Comparison of ENCODE assay signal across 8 mouse cellular contexts in genomic region chrX:159626907-159627587, GRCm38 (mm10). TPM values are rescaled to one million over a fixed set of nuclear protein-coding genes. Genes with fewer than 3 reads are reported as not detected.
DNase-seq lines count a peak whose midpoint lies in the region; ATAC-seq and TF ChIP-seq lines count a peak whose summit lies in the region.

Sh3kbp1 (plus strand) TSS chrX:159627272.

- H3K9me3 ChIP-seq in ES-Bruce4 (replicated peaks; ENCODE audit: control insufficient read depth, insufficient read depth, low read length, poor library complexity, severe bottlenecking) = no peaks in the 10 kb centered on the region
- H3K9me3 ChIP-seq in forebrain, embryonic 14.5 days (replicated peaks; ENCODE audit: control insufficient read depth, low read length) = no peaks in the 10 kb centered on the region
- no peaks in the 10 kb centered on the region for H3K9me3 ChIP-seq in heart, postnatal 0 days (replicated peaks; ENCODE audit: control insufficient read depth, low read length)
- no peaks in the 10 kb centered on the region for H3K9me3 ChIP-seq in liver, embryonic 16.5 days (replicated peaks; ENCODE audit: control insufficient read depth, low read length)
- no peaks in the 10 kb centered on the region for H3K9me3 ChIP-seq in neural tube, embryonic 12.5 days

- peaks cover 2% of the 10 kb centered on the region for H3K4me1 ChIP-seq in ES-Bruce4 (ENCODE audit: control insufficient read depth, insufficient read depth, low read length)
- no peaks in the 10 kb centered on the region for H3K4me1 ChIP-seq in forebrain, embryonic 14.5 days (ENCODE audit: control insufficient read depth, insufficient read depth, low read length)
- H3K4me1 ChIP-seq in heart, postnatal 0 days (ENCODE audit: control insufficient read depth, insufficient read depth) = 0 out of 2 replicates have a peak, but pooled peaks cover 3% of the 10 kb centered on the region
- H3K4me1 ChIP-seq in liver, embryonic 16.5 days (ENCODE audit: control insufficient read depth, low read depth, low read length) = peaks cover 8% of the 10 kb centered on the region
- no peaks in the 10 kb centered on the region for H3K4me1 ChIP-seq in neural tube, embryonic 12.5 days

- H3K9ac ChIP-seq in ES-Bruce4 (ENCODE audit: low read depth, poor library complexity, severe bottlenecking) = peak within 1 kb of the TSS; percentile 42
- peak within 1 kb of the TSS; percentile 72 for H3K9ac ChIP-seq in forebrain, embryonic 14.5 days (ENCODE audit: low read length)
- H3K9ac ChIP-seq in heart, postnatal 0 days (replicated peaks; ENCODE audit: low read depth, low read length) = peak within 1 kb of the TSS; percentile 66
- H3K9ac ChIP-seq in liver, embryonic 16.5 days (ENCODE audit: low read depth, low read length) = peak within 1 kb of the TSS; percentile 70
- peak within 1 kb of the TSS; percentile 62 for H3K9ac ChIP-seq in neural tube, embryonic 12.5 days

- H3K36me3 ChIP-seq in ES-Bruce4 (ENCODE audit: control insufficient read depth, insufficient read depth, low read length, poor library complexity, severe bottlenecking) = no peaks in the 10 kb centered on the region
- no peaks in the 10 kb centered on the region for H3K36me3 ChIP-seq in forebrain, embryonic 14.5 days (ENCODE audit: control insufficient read depth, insufficient read depth, low read length)
- no peaks in the 10 kb centered on the region for H3K36me3 ChIP-seq in heart, postnatal 0 days (replicated peaks; ENCODE audit: control insufficient read depth, insufficient read depth, low read length)
- H3K36me3 ChIP-seq in liver, embryonic 16.5 days (ENCODE audit: control insufficient read depth, insufficient read depth) = no peaks in the 10 kb centered on the region
- H3K36me3 ChIP-seq in neural tube, embryonic 12.5 days = no peaks in the 10 kb centered on the region

- no peak for TF ChIP-seq EP300 in ES-Bruce4 (IDR thresholded peaks at IDR 0.05; ENCODE audit: insufficient read depth, low read depth, low read length)
- no peak for TF ChIP-seq EP300 in heart, postnatal 0 days (IDR thresholded peaks at IDR 0.05; ENCODE audit: low read depth)

- peak within 1 kb of the TSS; percentile 56 for H3K4me2 ChIP-seq in forebrain, embryonic 14.5 days (ENCODE audit: low read length)
- H3K4me2 ChIP-seq in heart, postnatal 0 days (ENCODE audit: low read depth, low read length) = peak within 1 kb of the TSS; percentile 85
- H3K4me2 ChIP-seq in liver, embryonic 16.5 days (ENCODE audit: low read depth, low read length) = peak within 1 kb of the TSS; percentile 87
- peak within 1 kb of the TSS; percentile 66 for H3K4me2 ChIP-seq in neural tube, embryonic 12.5 days (replicated peaks)

- 28% methylated on average over 59 of the region's 60 CpGs for WGBS in forebrain, embryonic 14.5 days
- WGBS in heart, postnatal 0 days = 20% methylated on average over 40 of the region's 60 CpGs
- 18% methylated on average over 58 of the region's 60 CpGs for WGBS in liver, embryonic 16.5 days (ENCODE audit: insufficient replicate concordance)
- 12% methylated on average over 54 of the region's 60 CpGs for WGBS in neural tube, embryonic 12.5 days

- no peak within 1 kb of the TSS for H3K27ac ChIP-seq in ES-Bruce4 (ENCODE audit: insufficient read depth, low read length)
- peak within 1 kb of the TSS; percentile 66 for H3K27ac ChIP-seq in forebrain, embryonic 14.5 days (ENCODE audit: low read depth, low read length)
- peak within 1 kb of the TSS; percentile 62 for H3K27ac ChIP-seq in heart, postnatal 0 days (ENCODE audit: low read depth)
- 0 out of 2 replicates have a peak within 1 kb of the TSS, but pooled peaks have one; percentile 33 for H3K27ac ChIP-seq in liver, embryonic 16.5 days (ENCODE audit: low read length)
- H3K27ac ChIP-seq in neural tube, embryonic 12.5 days = peak within 1 kb of the TSS; percentile 20; the same call in 1 of the 2 replicates

- peak; percentile 86 for ATAC-seq in forebrain, embryonic 14.5 days
- peak; percentile 83 for ATAC-seq in heart, postnatal 0 days (ENCODE audit: insufficient read depth, low read depth)
- ATAC-seq in liver, embryonic 16.5 days (ENCODE audit: low read depth) = peak; percentile 93
- ATAC-seq in neural tube, embryonic 12.5 days (ENCODE audit: low FRiP score, low read depth) = peak; percentile 84

- H3K4me3 ChIP-seq in ES-Bruce4 (ENCODE audit: low read depth, low read length) = peak within 1 kb of the TSS; percentile 77
- H3K4me3 ChIP-seq in forebrain, embryonic 14.5 days (ENCODE audit: low read depth, low read length) = peak within 1 kb of the TSS; percentile 49
- H3K4me3 ChIP-seq in heart, postnatal 0 days (ENCODE audit: low read depth, low read length) = peak within 1 kb of the TSS; percentile 69
- H3K4me3 ChIP-seq in liver, embryonic 16.5 days (ENCODE audit: low read depth, low read length) = peak within 1 kb of the TSS; percentile 71
- peak within 1 kb of the TSS; percentile 54 for H3K4me3 ChIP-seq in neural tube, embryonic 12.5 days

- TF ChIP-seq POLR2A in ES-Bruce4 (IDR thresholded peaks at IDR 0.05; ENCODE audit: insufficient read depth, low read length) = no peak

- H3K27me3 ChIP-seq in ES-Bruce4 (ENCODE audit: control insufficient read depth, insufficient read depth, low read length, poor library complexity, severe bottlenecking) = no peaks in the 10 kb centered on the region
- no peaks in the 10 kb centered on the region for H3K27me3 ChIP-seq in forebrain, embryonic 14.5 days (replicated peaks; ENCODE audit: control insufficient read depth, insufficient read depth, low read length)
- no peaks in the 10 kb centered on the region for H3K27me3 ChIP-seq in heart, postnatal 0 days (ENCODE audit: control insufficient read depth, insufficient read depth, low read length)
- no peaks in the 10 kb centered on the region; the same call in 1 of the 2 replicates for H3K27me3 ChIP-seq in liver, embryonic 16.5 days (ENCODE audit: control insufficient read depth, insufficient read depth, low read depth, low read length)
- H3K27me3 ChIP-seq in neural tube, embryonic 12.5 days (replicated peaks) = 0 out of 2 replicates have a peak, but pooled peaks cover 2% of the 10 kb centered on the region

- no peak for TF ChIP-seq CTCF in ES-Bruce4 (IDR thresholded peaks at IDR 0.05; ENCODE audit: low read depth, low read length)
- TF ChIP-seq CTCF in heart, postnatal 0 days (IDR thresholded peaks at IDR 0.05; ENCODE audit: low read depth) = peak; percentile 27; the same call in 1 of the 2 replicates

- DNase-seq in cerebellum, adult 11 months = peak; percentile 25
- peak; percentile 63 for DNase-seq in forebrain, embryonic 14.5 days (ENCODE audit: low spot score)
- peak; percentile 56 for DNase-seq in heart, postnatal 0 days (ENCODE audit: low spot score)
- DNase-seq in kidney, postnatal 36 days = peak; percentile 52 to 85
- DNase-seq in testis, postnatal 10 days (ENCODE audit: low spot score) = peak; percentile 78

RNA-seq across cellular contexts. Expression of gene Sh3kbp1, which starts in this region (rescaled TPM):
- 2.8 and 4.4 TPM in 2 replicates for polyA plus RNA-seq in ES-Bruce4 (2011; ENCODE audit: insufficient read depth, insufficient read length, low read depth, missing spikeins)
- polyA plus RNA-seq in forebrain, embryonic 14.5 days (2014; fragmentation: Nextera tagmentation; extraction: Ambion mirVana) = 38.7 and 43.9 TPM in 2 replicates
- 203 and 255 TPM in 2 replicates for total RNA-seq in heart, postnatal 0 days (2014; rRNA removed; ENCODE audit: low replicate concordance)
- polyA plus RNA-seq in heart, postnatal 0 days (2015; fragmentation: Nextera tagmentation; extraction: Ambion mirVana) = 231 and 279 TPM in 2 replicates
- polyA plus RNA-seq in liver, embryonic 16.5 days (2015; fragmentation: Nextera tagmentation; extraction: Ambion mirVana) = 10.8 and 11.1 TPM in 2 replicates
- polyA plus RNA-seq in neural tube, embryonic 12.5 days (2016; fragmentation: Nextera tagmentation; extraction: Ambion mirVana) = 39.8 and 47.0 TPM in 2 replicates

Comparison
In these comparisons a context has a peak if more than half of its experiments do, and no peak if none do; other contexts are left out.
1. DNase-seq: peak in every context shown above with its lines; median percentile 78 in testis, postnatal 10 days; 68 in kidney, postnatal 36 days; 63 in forebrain, embryonic 14.5 days; 56 in heart, postnatal 0 days; 25 in cerebellum, adult 11 months.